Mouse (Mus musculus) heart, adult 2 months (tissue): ENCODE results near the gene Ear6.

Experiments used
- CTCF ChIP-seq: fragments of 200-600 bp; IDR thresholded peaks from 2 replicates; pipeline ENCODE4 v1.8.1; 2022; ENCODE audit warnings: antibody characterized with exemption, mild to moderate bottlenecking, moderate library complexity
- EP300 ChIP-seq: fragments of 200-500 bp; IDR thresholded peaks from 2 replicates; pipeline ENCODE4 v1.6.1; 2011; ENCODE audit warnings: low read depth, low read length, control low read depth; ENCODE audit not compliant: insufficient read depth

DNA sequence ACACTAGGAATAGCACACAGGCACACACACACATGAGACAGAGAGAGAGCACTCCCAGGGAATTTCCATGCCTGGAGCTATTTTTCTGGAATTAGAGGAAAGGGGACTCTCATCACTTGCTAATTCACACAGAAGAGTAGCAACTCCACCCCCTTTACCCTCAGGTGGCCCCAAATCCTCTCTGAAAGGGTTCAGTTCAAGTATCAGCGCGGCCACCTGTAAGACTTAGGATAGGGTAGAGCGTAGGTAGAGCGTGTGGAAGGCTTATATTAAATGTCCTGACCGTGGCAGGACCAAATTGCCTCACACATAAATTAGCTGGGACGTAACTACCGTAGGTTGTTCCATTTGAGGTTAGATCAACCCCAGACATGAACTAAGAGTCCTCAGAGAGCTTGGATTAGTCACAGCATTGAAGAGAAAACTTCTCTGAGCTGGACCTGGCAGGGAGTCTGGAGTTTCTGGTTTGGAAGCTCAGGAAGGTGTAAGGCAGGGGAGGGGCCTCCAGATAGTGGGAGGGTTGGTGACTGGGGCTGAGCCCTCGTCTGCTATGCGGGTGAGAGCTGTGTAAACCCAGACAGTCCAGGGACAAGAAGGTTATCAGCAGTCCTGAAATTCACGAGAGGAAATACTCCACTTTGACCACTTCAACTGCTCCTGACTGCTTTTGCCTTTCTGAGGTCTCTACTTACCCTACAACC, 39.7 kb downstream of the Ear6 start:
- TF ChIP-seq CTCF (no peak), EP300 (no peak)
